Mouse (Mus musculus): ENCODE measurements around the gene BC051665. TPM values are rescaled to one million over a fixed set of nuclear protein-coding genes. Genes with fewer than 3 reads are reported as not detected.

The BC051665 gene
- polyA plus RNA-seq, 1 experiment from 2014 or later = not detected

DNA sequence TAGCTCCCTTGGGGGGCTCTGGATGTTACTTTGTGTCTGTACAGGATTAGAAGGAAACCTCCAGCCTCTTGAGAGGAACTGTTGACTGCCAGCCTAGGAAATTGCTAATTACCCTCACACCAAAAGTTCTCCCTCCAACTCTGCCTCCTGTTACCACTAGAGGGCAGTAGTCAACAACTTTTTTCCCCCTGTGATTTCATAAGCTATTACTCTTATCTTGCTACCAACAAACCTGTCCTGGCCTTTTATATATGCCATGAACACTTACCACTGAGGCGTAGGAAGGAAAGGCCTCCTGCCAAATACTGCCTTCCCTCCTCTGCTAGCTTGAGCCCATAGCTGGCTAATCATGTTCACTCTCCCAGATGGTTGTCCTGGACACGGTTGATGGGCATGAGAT, 37.6 kb downstream of the BC051665 start:
- WGBS = 93% methylated on average over 2 of the region's 2 CpGs
- H3K27me3 ChIP-seq (ENCODE audit: control insufficient read depth, insufficient read depth, low read length) = no peaks in the 10 kb centered on the region
- H3K4me1 ChIP-seq (ENCODE audit: control insufficient read depth, insufficient read depth, low read length) = 0 out of 2 replicates have a peak, but pooled peaks cover 3% of the 10 kb centered on the region
- DNase-seq (peak; percentile 44), ATAC-seq (ENCODE audit: low FRiP score, low TSS enrichment) (no peak)
- no peak overlapping the region for H3K27ac ChIP-seq (replicated peaks; ENCODE audit: low read depth, low read length)
- H3K9ac ChIP-seq (replicated peaks; ENCODE audit: low read length) = no peak overlapping the region
- no peak overlapping the region for H3K4me2 ChIP-seq (ENCODE audit: low read length)
- no peaks in the 10 kb centered on the region for H3K9me3 ChIP-seq (ENCODE audit: control insufficient read depth, low read length)
- H3K36me3 ChIP-seq (ENCODE audit: control insufficient read depth, insufficient read depth, low read length) = peaks cover 64% of the 10 kb centered on the region
- H3K4me3 ChIP-seq (replicated peaks; ENCODE audit: low read depth, low read length) = no peak overlapping the region

DNA sequence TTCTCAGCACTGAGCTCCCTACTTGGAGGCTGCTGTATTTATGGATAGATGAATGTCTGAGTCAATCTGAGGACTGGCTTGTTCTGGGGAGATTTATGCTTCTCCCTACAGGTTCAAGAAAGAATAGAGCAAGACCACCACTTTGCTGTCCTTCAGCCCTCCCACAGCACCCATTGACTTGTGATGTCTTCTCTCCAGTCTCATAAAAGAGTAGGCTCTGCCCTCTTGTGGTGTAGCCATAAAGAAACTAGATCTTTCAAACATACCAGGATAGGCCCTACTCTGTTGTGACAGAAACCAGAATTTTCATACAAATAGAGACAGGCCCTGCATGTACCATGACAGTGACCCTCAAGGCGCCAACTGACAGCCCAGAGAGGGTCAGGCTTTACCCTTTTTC, 39.0 kb downstream of the BC051665 start:
- DNase-seq = no peak
- Histone ChIP-seq H3K4me3 (replicated peaks; ENCODE audit: low read depth, low read length) (no peak overlapping the region), H3K9me3 (ENCODE audit: control insufficient read depth, low read length) (no peaks in the 10 kb centered on the region), H3K9ac (replicated peaks; ENCODE audit: low read length) (no peak overlapping the region), H3K27ac (replicated peaks; ENCODE audit: low read depth, low read length) (no peak overlapping the region), H3K4me2 (ENCODE audit: low read length) (no peak overlapping the region), H3K4me1 (ENCODE audit: control insufficient read depth, insufficient read depth, low read length) (0 out of 2 replicates have a peak, but pooled peaks cover 3% of the 10 kb centered on the region), H3K27me3 (ENCODE audit: control insufficient read depth, insufficient read depth, low read length) (no peaks in the 10 kb centered on the region), H3K36me3 (ENCODE audit: control insufficient read depth, insufficient read depth, low read length) (peaks cover 53% of the 10 kb centered on the region)
- no peak for ATAC-seq (ENCODE audit: low FRiP score, low TSS enrichment)
- WGBS = 97% methylated on average over 1 of the region's 1 CpGs

DNA sequence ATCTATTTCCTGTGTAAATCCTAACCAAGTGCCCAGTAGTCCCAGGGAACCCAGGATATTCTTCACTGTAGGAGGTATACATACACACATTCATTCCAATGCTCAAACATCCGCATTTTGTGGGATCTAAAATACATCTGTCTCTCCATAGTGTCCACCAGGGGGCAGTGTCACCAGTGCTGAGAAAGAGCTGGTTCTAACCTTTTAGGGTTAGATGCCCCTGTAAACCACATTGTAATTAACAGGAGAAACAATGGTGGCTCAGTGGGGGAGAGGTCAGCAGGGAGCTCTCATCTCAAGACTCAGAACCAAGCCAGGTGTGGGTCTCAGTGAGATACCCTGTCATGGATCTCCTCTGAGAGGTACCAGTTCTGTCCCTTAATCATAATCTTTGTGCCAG, 39.9 kb downstream of the BC051665 start:
- Histone ChIP-seq H3K4me2 (ENCODE audit: low read length) (no peak overlapping the region), H3K9ac (replicated peaks; ENCODE audit: low read length) (no peak overlapping the region), H3K9me3 (ENCODE audit: control insufficient read depth, low read length) (no peaks in the 10 kb centered on the region), H3K4me1 (ENCODE audit: control insufficient read depth, insufficient read depth, low read length) (0 out of 2 replicates have a peak, but pooled peaks cover 3% of the 10 kb centered on the region), H3K36me3 (ENCODE audit: control insufficient read depth, insufficient read depth, low read length) (peaks cover 54% of the 10 kb centered on the region), H3K27ac (replicated peaks; ENCODE audit: low read depth, low read length) (no peak overlapping the region), H3K27me3 (ENCODE audit: control insufficient read depth, insufficient read depth, low read length) (no peaks in the 10 kb centered on the region), H3K4me3 (replicated peaks; ENCODE audit: low read depth, low read length) (no peak overlapping the region)
- whole genome bisulfite sequencing = 38% methylated on average over 1 of the region's 1 CpGs
- DNase-seq = peak; percentile 76
- ATAC-seq (ENCODE audit: low FRiP score, low TSS enrichment) = no peak

DNA sequence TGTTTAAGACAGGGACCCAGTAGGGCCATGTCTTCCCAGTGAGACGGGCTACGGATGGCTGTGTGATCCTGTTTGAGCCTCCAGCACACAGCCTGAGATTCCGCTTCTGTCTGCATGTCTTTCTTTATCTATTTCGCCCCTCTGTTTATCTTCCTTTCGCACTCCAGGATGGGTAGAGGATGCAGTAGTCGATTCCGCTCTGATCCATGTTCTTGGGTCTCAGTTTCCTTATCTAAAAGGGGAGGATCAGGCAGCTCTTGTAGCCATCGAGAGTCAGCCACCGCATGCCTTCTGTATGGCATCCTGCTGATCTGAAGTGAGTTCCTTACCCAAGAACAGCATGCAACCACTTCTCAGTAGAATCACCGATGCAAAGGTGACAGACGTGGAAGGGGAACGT, 40.8 kb downstream of the BC051665 start:
- no peak overlapping the region for H3K9ac ChIP-seq (replicated peaks; ENCODE audit: low read length)
- no peak overlapping the region for H3K4me3 ChIP-seq (replicated peaks; ENCODE audit: low read depth, low read length)
- 0 out of 2 replicates have a peak, but pooled peaks cover 3% of the 10 kb centered on the region for H3K4me1 ChIP-seq (ENCODE audit: control insufficient read depth, insufficient read depth, low read length)
- ATAC-seq (ENCODE audit: low FRiP score, low TSS enrichment) (no peak), DNase-seq (no peak)
- H3K27ac ChIP-seq (replicated peaks; ENCODE audit: low read depth, low read length) = no peak overlapping the region
- 93% methylated on average over 12 of the region's 12 CpGs for WGBS
- H3K9me3 ChIP-seq (ENCODE audit: control insufficient read depth, low read length) = no peaks in the 10 kb centered on the region
- no peak overlapping the region for H3K4me2 ChIP-seq (ENCODE audit: low read length)
- H3K27me3 ChIP-seq (ENCODE audit: control insufficient read depth, insufficient read depth, low read length) = no peaks in the 10 kb centered on the region
- H3K36me3 ChIP-seq (ENCODE audit: control insufficient read depth, insufficient read depth, low read length) = peaks cover 52% of the 10 kb centered on the region

DNA sequence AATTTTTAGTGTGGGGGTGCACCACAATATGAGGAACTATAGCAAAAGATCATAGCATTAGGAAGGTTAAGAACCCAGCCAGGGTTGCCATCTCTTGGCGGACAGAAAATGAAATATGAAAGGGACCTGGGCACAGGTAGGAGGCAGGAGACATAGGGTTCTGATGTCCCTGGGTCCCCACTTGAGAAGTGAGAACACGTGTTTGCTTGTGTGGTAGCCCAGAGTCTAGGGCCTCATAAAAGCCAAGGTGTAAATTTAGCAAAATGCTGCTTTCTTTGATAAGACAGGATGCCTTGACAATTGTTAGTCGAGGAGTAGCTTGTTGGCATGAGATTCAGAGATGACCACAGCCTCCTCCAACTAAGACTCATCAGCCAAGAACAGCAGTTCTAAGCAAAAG, 41.4 kb downstream of the BC051665 start:
- Histone ChIP-seq H3K27me3 (ENCODE audit: control insufficient read depth, insufficient read depth, low read length) (no peaks in the 10 kb centered on the region), H3K27ac (replicated peaks; ENCODE audit: low read depth, low read length) (no peak overlapping the region), H3K4me2 (ENCODE audit: low read length) (no peak overlapping the region), H3K9ac (replicated peaks; ENCODE audit: low read length) (no peak overlapping the region), H3K9me3 (ENCODE audit: control insufficient read depth, low read length) (no peaks in the 10 kb centered on the region), H3K4me3 (replicated peaks; ENCODE audit: low read depth, low read length) (no peak overlapping the region), H3K4me1 (ENCODE audit: control insufficient read depth, insufficient read depth, low read length) (0 out of 2 replicates have a peak, but pooled peaks cover 3% of the 10 kb centered on the region), H3K36me3 (ENCODE audit: control insufficient read depth, insufficient read depth, low read length) (peaks cover 52% of the 10 kb centered on the region)
- DNase-seq (no peak), ATAC-seq (ENCODE audit: low FRiP score, low TSS enrichment) (no peak)
- 94% methylated on average over 3 of the region's 3 CpGs for WGBS

DNA sequence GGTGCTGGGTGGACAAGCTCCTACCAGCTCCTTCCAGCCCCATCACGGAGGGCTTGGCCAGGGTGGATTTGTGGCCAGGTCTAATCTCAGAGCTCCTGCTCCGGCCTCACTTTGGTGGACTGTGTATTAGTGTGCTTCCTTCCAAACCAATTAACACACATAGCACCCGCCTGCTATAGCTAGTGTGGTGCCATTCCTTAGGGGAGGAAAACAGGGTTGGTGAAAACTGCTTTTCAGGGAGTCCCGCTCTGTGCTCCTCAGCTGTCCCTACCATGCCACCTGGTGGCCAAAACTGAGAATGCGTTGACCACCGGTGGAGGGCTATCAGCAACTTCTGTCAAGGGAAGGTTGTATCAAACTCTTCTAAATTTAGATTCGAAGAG, 42.1 kb downstream of the BC051665 start:
- no peaks in the 10 kb centered on the region for H3K9me3 ChIP-seq (ENCODE audit: control insufficient read depth, low read length)
- 37% methylated on average over 7 of the region's 7 CpGs for WGBS
- H3K36me3 ChIP-seq (ENCODE audit: control insufficient read depth, insufficient read depth, low read length) = peaks cover 48% of the 10 kb centered on the region
- 0 out of 2 replicates have a peak, but pooled peaks cover 3% of the 10 kb centered on the region for H3K4me1 ChIP-seq (ENCODE audit: control insufficient read depth, insufficient read depth, low read length)
- no peak overlapping the region for H3K4me2 ChIP-seq (ENCODE audit: low read length)
- ATAC-seq (ENCODE audit: low FRiP score, low TSS enrichment) (peak; percentile 65; the same call in 1 of the 2 replicates), DNase-seq (peak; percentile 87)
- no peak overlapping the region for H3K27ac ChIP-seq (replicated peaks; ENCODE audit: low read depth, low read length)
- H3K9ac ChIP-seq (replicated peaks; ENCODE audit: low read length) = no peak overlapping the region
- H3K4me3 ChIP-seq (replicated peaks; ENCODE audit: low read depth, low read length) = no peak overlapping the region
- no peaks in the 10 kb centered on the region for H3K27me3 ChIP-seq (ENCODE audit: control insufficient read depth, insufficient read depth, low read length)

DNA sequence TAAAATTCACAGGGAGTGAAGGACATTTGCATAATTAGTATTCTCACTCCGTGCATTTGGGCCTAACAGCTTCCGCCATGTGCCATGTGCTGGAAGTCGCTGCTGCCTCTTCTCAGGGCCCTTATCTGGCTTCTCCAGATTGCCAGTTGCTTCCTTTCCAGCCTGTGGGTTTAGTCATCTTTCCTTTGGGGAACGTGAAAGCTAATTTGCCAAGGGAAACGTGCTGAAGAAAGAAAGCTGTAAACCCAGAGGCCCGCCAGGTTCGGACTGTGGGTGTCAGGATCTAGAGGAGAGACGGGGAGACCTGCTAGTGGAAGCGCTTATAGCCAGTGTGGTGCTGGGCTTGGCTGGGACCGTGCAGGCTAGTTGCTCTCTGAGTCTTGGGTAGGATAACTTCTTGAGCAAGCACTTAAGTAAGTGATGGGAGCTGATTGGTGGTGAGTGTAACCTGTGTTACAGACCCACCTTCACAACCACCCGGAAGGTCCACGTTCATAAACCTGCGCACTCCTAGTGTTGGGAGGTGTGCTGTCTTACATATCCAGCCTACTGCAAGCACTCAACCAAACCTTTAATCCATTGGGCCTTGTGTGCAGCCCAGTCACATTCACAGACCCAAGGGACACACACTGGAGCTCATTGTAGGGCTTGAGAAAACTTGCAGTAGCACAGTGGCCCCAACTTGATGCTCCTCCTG, 42.6 kb downstream of the BC051665 start:
- no peak overlapping the region; the same call in 1 of the 2 replicates for H3K27ac ChIP-seq (replicated peaks; ENCODE audit: low read depth, low read length)
- H3K9me3 ChIP-seq (ENCODE audit: control insufficient read depth, low read length) = no peaks in the 10 kb centered on the region
- 70% methylated on average over 13 of the region's 13 CpGs for WGBS
- H3K4me1 ChIP-seq (ENCODE audit: control insufficient read depth, insufficient read depth, low read length) = 0 out of 2 replicates have a peak, but pooled peaks cover 3% of the 10 kb centered on the region
- DNase-seq (peak; percentile 46), ATAC-seq (ENCODE audit: low FRiP score, low TSS enrichment) (no peak)
- no peak overlapping the region for H3K4me2 ChIP-seq (ENCODE audit: low read length)
- no peak overlapping the region for H3K9ac ChIP-seq (replicated peaks; ENCODE audit: low read length)
- H3K36me3 ChIP-seq (ENCODE audit: control insufficient read depth, insufficient read depth, low read length) = peaks cover 44% of the 10 kb centered on the region
- no peaks in the 10 kb centered on the region for H3K27me3 ChIP-seq (ENCODE audit: control insufficient read depth, insufficient read depth, low read length)
- no peak overlapping the region for H3K4me3 ChIP-seq (replicated peaks; ENCODE audit: low read depth, low read length)

DNA sequence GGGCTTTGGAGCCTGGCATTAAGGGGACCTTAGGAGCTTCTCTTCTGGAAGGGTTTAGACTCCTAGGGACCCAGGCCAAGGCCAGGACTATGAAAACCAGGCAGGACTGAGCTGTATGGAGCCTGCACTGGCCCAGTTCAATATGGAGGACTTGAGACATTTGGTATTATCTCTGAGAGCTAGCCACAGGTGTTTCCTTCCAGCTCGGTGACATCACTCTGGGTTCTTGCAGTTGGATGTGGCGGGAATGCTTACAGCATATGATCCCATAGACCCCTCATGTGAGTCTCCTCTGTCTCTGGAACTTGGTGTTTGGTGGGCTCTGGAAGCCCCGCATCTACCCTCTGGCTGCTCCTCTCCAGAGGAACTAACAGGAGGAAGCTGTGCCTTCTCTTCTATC, 43.6 kb downstream of the BC051665 start:
- no peak overlapping the region for H3K4me3 ChIP-seq (replicated peaks; ENCODE audit: low read depth, low read length)
- peaks cover 36% of the 10 kb centered on the region for H3K36me3 ChIP-seq (ENCODE audit: control insufficient read depth, insufficient read depth, low read length)
- no peak overlapping the region for H3K4me2 ChIP-seq (ENCODE audit: low read length)
- no peaks in the 10 kb centered on the region for H3K27me3 ChIP-seq (ENCODE audit: control insufficient read depth, insufficient read depth, low read length)
- 0 out of 2 replicates have a peak, but pooled peaks cover 3% of the 10 kb centered on the region for H3K4me1 ChIP-seq (ENCODE audit: control insufficient read depth, insufficient read depth, low read length)
- no peak for ATAC-seq (ENCODE audit: low FRiP score, low TSS enrichment)
- H3K27ac ChIP-seq (replicated peaks; ENCODE audit: low read depth, low read length) = no peak overlapping the region
- 98% methylated on average over 3 of the region's 3 CpGs for WGBS
- no peak overlapping the region for H3K9ac ChIP-seq (replicated peaks; ENCODE audit: low read length)
- no peak for DNase-seq
- no peaks in the 10 kb centered on the region for H3K9me3 ChIP-seq (ENCODE audit: control insufficient read depth, low read length)

DNA sequence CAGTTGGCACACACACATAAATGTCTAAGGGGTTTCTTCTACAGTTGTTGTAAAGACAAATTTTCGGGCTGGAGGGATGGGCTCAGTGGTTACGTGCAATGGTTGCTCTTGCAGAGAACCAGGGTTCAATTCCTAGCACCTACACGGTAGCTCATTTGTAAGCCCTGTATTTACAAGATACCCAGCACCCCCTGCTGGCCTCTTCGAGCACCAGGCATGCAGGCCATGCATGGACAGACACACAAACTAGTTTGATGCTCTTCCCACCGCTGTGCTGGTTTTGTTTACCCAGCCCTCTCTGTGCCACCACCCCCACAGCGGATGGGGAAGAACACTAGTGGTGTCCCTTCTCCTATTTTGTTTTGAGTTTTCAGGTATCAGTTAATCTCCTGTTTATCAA, 45.9 kb downstream of the BC051665 start:
- H3K27me3 ChIP-seq (ENCODE audit: control insufficient read depth, insufficient read depth, low read length) = no peaks in the 10 kb centered on the region
- 90% methylated on average over 6 of the region's 6 CpGs for WGBS
- H3K4me2 ChIP-seq (ENCODE audit: low read length) = no peak overlapping the region
- H3K9me3 ChIP-seq (ENCODE audit: control insufficient read depth, low read length) = no peaks in the 10 kb centered on the region
- peaks cover 45% of the 10 kb centered on the region for H3K36me3 ChIP-seq (ENCODE audit: control insufficient read depth, insufficient read depth, low read length)
- DNase-seq (no peak), ATAC-seq (ENCODE audit: low FRiP score, low TSS enrichment) (no peak)
- H3K27ac ChIP-seq (replicated peaks; ENCODE audit: low read depth, low read length) = no peak overlapping the region
- H3K4me3 ChIP-seq (replicated peaks; ENCODE audit: low read depth, low read length) = no peak overlapping the region
- no peak overlapping the region for H3K9ac ChIP-seq (replicated peaks; ENCODE audit: low read length)
- 0 out of 2 replicates have a peak, but pooled peaks cover 3% of the 10 kb centered on the region for H3K4me1 ChIP-seq (ENCODE audit: control insufficient read depth, insufficient read depth, low read length)

All from midbrain, embryonic 14.5 days (tissue).